Mouse (Mus musculus) intestine, embryonic 14.5 days (tissue): Measurements from ENCODE around the gene Rccd1. TPM values are rescaled to one million over a fixed set of nuclear protein-coding genes. Genes with fewer than 3 reads are reported as not detected.

Experiments
- ATAC-seq: fragments of 200-750 bp; cut with Nextera tagmentation; replicated peaks from 2 replicates; pipeline ENCODE4 v1.8.0; 2017; ENCODE audit warnings: low read depth, moderate number of reproducible peaks, moderate TSS enrichment, moderate library complexity; ENCODE audit not compliant: low FRiP score, low TSS enrichment
- DNase-seq: peaks from one replicate; pipeline ENCODE4 v3.0.0-alpha.2; 2018; ENCODE audit warnings: low spot score
- H3K27ac ChIP-seq: fragments of 300-500 bp; sonication (generic); 2 replicates; pipeline ENCODE4 v1.5.1; 2014; ENCODE audit warnings: low read depth, mild to moderate bottlenecking, control low read depth
- H3K27me3 ChIP-seq: fragments of 300-500 bp; sonication (generic); replicated peaks from 2 replicates; pipeline ENCODE4 v1.6.1; 2014; ENCODE audit warnings: low read length, control low read depth; ENCODE audit not compliant: control insufficient read depth, insufficient read depth
- H3K36me3 ChIP-seq: fragments of 300-500 bp; sonication (generic); 2 replicates; pipeline ENCODE4 v1.6.1; 2014; ENCODE audit warnings: low read length, control low read depth; ENCODE audit not compliant: control insufficient read depth, insufficient read depth
- H3K4me1 ChIP-seq: fragments of 300-500 bp; sonication (generic); replicated peaks from 2 replicates; pipeline ENCODE4 v1.6.1; 2014; ENCODE audit warnings: low read length, control low read depth, mixed read lengths; ENCODE audit not compliant: control insufficient read depth, insufficient read depth
- H3K4me2 ChIP-seq: fragments of 300-500 bp; sonication (generic); 2 replicates; pipeline ENCODE4 v1.6.1; 2014; ENCODE audit warnings: low read length
- H3K4me3 ChIP-seq: fragments of 300-500 bp; sonication (generic); 2 replicates; pipeline ENCODE4 v1.5.1; 2014; ENCODE audit warnings: low read depth, low read length, control low read depth, mixed read lengths
- H3K9ac ChIP-seq: fragments of 300-500 bp; sonication (generic); 2 replicates; pipeline ENCODE4 v1.6.1; 2014; ENCODE audit warnings: mild to moderate bottlenecking, low read length
- H3K9me3 ChIP-seq: fragments of 300-500 bp; sonication (generic); 2 replicates; pipeline ENCODE4 v1.6.1; 2016; ENCODE audit warnings: low read length, control low read depth; ENCODE audit not compliant: control insufficient read depth
- WGBS: fragments of 180-500 bp; shearing (Covaris S2); extraction: QIAGEN DNeasy Blood & Tissue Kit; methylation state at CpG from one replicate; pipeline ENCODE4 v1.1.7; 2014; 5-methylcytosine and 5-hydroxymethylcytosine counted together
- polyA plus RNA-seq: library from polyadenylated mRNA; unstranded; fragments of >200 nt; fragmentation: Nextera tagmentation; extraction: Ambion mirVana; gene quantifications from 2 replicates; pipeline ENCODE4 v1.2.1, GENCODE M21; 2014

Rccd1 gene
- polyA plus RNA-seq, 1 experiment from 2014 or later: 13.5 TPM

DNA sequence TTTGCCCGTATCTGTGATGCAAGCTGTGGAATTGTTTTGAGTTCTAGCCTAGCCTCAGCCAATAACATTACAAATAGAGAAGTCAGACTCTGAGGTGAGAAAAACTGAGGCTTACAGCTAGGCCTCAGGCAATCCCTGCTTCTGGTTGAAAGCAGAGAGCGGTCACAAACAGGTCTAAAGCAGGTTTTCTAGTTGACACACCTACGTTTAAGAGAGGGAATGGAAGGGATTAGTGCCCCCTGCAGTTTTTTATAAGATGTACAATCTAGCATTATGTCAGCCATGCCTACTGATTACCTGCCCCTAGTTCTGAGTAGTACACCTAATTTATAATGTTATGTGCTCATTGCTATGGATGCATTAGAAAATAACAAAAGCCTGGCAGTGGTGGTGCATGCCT is 16.5 kb downstream of the Rccd1 start:
- WGBS: 90% methylated on average over 3 of the region's 3 CpGs
- no peaks in the 10 kb centered on the region for H3K4me1 ChIP-seq
- H3K9me3 ChIP-seq: no peaks in the 10 kb centered on the region
- no peak for DNase-seq
- no peak overlapping the region for H3K4me2 ChIP-seq
- H3K4me3 ChIP-seq: no peak overlapping the region
- H3K27ac ChIP-seq: no peak overlapping the region
- H3K36me3 ChIP-seq: peaks cover 100% of the 10 kb centered on the region
- H3K27me3 ChIP-seq: no peaks in the 10 kb centered on the region
- no peak for ATAC-seq
- no peak overlapping the region for H3K9ac ChIP-seq

GRCm38 (mm10) chr7:80301522-80301921 is 22.7 kb downstream of the Rccd1 start:
- Histone ChIP-seq H3K27ac (no peak overlapping the region), H3K4me3 (no peak overlapping the region), H3K27me3 (no peaks in the 10 kb centered on the region), H3K9me3 (no peaks in the 10 kb centered on the region), H3K36me3 (peaks cover 72% of the 10 kb centered on the region), H3K4me2 (no peak overlapping the region), H3K4me1 (0 out of 2 replicates have a peak, but pooled peaks cover 5% of the 10 kb centered on the region), H3K9ac (no peak overlapping the region)
- WGBS: 83% methylated on average over 2 of the region's 2 CpGs
- DNase-seq (no peak), ATAC-seq (no peak)

DNA sequence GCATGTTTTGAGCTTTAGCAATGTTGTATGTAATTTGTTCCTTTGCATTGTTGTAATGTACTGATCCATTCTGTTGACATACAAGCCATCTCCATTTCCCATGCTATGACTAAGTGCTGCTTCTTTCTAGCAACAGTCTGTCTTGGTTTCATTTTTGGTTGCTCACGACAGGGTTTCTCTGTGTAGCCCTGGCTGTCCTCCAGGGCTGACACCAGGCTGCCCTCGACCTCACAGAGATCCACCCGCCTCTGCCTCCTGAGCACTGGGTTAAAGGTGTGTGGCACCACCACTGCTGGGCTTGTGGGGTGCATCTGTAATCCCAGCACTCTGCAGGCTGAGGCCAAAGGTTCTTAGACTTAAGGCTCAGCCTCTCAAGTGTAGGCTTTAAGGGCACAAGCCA is 24.7 kb downstream of the Rccd1 start:
- ATAC-seq (no peak), DNase-seq (no peak)
- H3K27ac ChIP-seq: no peak overlapping the region
- H3K9ac ChIP-seq: no peak overlapping the region
- H3K36me3 ChIP-seq: peaks cover 52% of the 10 kb centered on the region
- no peaks in the 10 kb centered on the region for H3K27me3 ChIP-seq
- 87% methylated on average over 3 of the region's 3 CpGs for WGBS
- no peak overlapping the region for H3K4me3 ChIP-seq
- H3K4me1 ChIP-seq: peaks cover 12% of the 10 kb centered on the region
- no peak overlapping the region for H3K4me2 ChIP-seq
- no peaks in the 10 kb centered on the region for H3K9me3 ChIP-seq

DNA sequence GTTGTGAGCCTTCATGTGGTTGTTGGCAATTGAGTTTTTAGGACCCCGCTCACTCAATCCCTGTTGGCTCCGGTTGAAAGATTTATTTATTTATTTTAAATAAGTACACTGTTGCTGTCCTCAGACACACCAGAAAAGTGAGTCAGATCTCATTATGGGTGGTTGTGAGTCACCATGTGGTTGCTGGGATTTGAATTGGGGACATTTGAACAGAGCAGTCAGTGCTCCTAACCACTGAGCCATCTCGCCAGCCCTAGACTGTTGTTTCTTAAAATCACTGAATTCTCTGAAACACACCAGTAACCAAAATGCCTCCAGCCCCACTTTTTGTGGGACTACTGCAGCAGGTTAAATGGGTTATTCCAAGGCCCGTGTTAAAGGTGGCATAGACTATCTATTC is 25.5 kb downstream of the Rccd1 start:
- 93% methylated on average over 4 of the region's 4 CpGs for WGBS
- Histone ChIP-seq H3K4me2 (no peak overlapping the region), H3K4me3 (no peak overlapping the region), H3K9ac (no peak overlapping the region), H3K4me1 (peaks cover 12% of the 10 kb centered on the region), H3K27me3 (no peaks in the 10 kb centered on the region), H3K9me3 (no peaks in the 10 kb centered on the region), H3K27ac (no peak overlapping the region), H3K36me3 (peaks cover 44% of the 10 kb centered on the region)
- DNase-seq: no peak
- no peak for ATAC-seq

- H3K4me3 ChIP-seq: no peak overlapping the region
- peaks cover 12% of the 10 kb centered on the region for H3K4me1 ChIP-seq
- 89% methylated on average over 3 of the region's 3 CpGs for WGBS
- H3K36me3 ChIP-seq: peaks cover 28% of the 10 kb centered on the region
- no peak for DNase-seq
- no peak overlapping the region for H3K9ac ChIP-seq
- no peak overlapping the region for H3K27ac ChIP-seq
- no peaks in the 10 kb centered on the region for H3K9me3 ChIP-seq
- H3K27me3 ChIP-seq: no peaks in the 10 kb centered on the region
- no peak overlapping the region for H3K4me2 ChIP-seq
- no peak for ATAC-seq
These were observed 27.2 kb downstream of the Rccd1 start for GRCm38 (mm10) chr7:80297041-80297440.

- ATAC-seq: no peak
- H3K27me3 ChIP-seq: no peaks in the 10 kb centered on the region
- 93% methylated on average over 6 of the region's 6 CpGs for WGBS
- H3K9me3 ChIP-seq: no peaks in the 10 kb centered on the region
- no peak overlapping the region for H3K27ac ChIP-seq
- peaks cover 23% of the 10 kb centered on the region for H3K36me3 ChIP-seq
- no peak for DNase-seq
- no peak overlapping the region for H3K4me3 ChIP-seq
- peaks cover 12% of the 10 kb centered on the region for H3K4me1 ChIP-seq
- no peak overlapping the region for H3K4me2 ChIP-seq
- no peak overlapping the region for H3K9ac ChIP-seq
These were observed 27.8 kb downstream of the Rccd1 start for GRCm38 (mm10) chr7:80296462-80296861.

DNA sequence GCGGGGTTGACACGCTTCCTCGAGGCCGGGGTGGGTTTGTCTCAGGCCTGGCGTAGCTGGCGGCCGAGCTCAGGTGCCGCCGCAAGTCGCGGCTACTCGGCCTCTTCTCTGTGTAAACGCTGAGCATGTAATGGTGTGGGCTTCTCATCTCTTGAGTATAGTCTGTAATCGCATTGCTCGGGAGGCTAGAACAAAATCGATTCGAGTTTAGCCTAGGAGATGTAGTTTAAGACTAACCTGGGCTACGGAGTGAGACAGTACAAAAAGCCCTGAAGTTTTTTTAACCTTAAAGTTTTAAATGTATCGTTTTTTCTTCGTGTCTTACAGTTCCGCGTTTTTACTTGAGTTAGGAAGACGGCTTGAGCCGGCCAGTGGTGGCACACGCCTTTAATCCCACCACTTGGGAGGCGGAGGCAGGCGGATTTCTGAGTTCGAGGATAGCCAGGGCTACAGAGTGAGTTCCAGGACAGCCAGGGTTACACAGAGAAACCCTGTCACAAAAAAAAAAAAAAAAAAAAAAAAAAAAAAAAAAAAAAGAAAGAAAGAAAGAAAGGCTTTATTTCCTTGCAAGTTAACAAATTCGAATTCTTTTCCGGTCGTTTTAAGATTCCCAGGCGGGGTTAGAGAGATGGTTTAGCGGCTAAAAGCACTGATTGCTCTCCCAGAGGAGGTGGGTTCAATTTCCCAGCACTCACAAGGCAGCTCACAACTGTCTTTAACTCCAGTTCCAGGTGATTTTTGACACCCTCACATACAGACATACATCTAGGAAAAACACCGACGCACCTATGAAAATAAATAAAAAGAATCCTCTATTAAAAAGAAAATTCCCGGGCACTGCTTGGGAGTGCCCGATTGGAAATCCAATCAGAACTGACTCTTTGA is 29.2 kb downstream of the Rccd1 start:
- DNase-seq (no peak), ATAC-seq (peak; percentile 64)
- H3K9ac ChIP-seq: peak overlapping the region; percentile 50
- 9% methylated on average over 37 of the region's 37 CpGs for WGBS
- peak overlapping the region; percentile 46 for H3K4me2 ChIP-seq
- H3K4me3 ChIP-seq: peak overlapping the region; percentile 55
- H3K4me1 ChIP-seq: peaks cover 12% of the 10 kb centered on the region
- H3K27me3 ChIP-seq: no peaks in the 10 kb centered on the region
- peaks cover 18% of the 10 kb centered on the region; the same call in 1 of the 2 replicates for H3K36me3 ChIP-seq
- H3K9me3 ChIP-seq: no peaks in the 10 kb centered on the region
- H3K27ac ChIP-seq: peak overlapping the region; percentile 62

DNA sequence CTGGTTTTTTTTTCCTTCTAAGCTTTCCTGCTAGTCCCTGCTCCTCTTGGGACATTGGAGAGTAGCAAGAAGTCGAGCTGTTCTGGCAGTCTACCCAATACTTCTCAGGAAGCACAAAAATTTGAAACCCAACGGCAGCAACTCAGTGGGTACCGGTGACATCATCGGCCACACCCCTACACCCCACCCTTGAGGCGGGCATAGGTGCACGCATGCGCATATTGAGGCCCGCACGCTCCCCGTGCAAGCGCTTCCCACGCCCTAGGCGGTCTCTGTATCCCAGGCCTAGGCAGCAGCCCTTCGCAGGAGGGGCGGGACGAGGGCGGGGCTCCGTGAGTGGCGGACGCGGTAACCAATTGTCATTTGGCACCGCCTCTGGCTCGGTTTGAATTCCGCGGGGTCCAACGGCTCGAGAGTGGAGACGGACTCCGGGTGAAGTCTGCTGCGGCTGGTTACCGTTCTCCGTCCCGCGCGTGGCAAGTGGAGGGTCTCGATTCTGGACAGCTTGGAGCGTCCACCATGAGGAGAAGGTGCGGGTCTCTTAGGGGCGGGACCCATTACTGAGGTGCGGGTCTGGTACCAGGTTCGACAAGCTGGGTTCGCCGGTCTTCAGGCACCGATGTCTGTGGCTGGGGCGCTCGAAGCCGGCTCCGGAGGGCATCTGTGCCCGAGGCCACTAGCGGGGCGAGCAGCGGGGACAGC is 30.0 kb downstream of the Rccd1 start, which contains the start of gene Prc1:
Gene Prc1, plus strand, starts transcription at position 389 of the 702 bp plus-strand sequence.
- H3K9me3 ChIP-seq: no peaks in the 10 kb centered on the region
- peaks cover 15% of the 10 kb centered on the region for H3K36me3 ChIP-seq
- H3K9ac ChIP-seq: peak within 1 kb of the TSS; percentile 50
- WGBS: under 1% methylated on average over 52 of the region's 52 CpGs
- ATAC-seq (peak; percentile 99), DNase-seq (peak; percentile 100)
- H3K4me2 ChIP-seq: peak within 1 kb of the TSS; percentile 54
- no peaks in the 10 kb centered on the region for H3K27me3 ChIP-seq
- H3K4me3 ChIP-seq: peak within 1 kb of the TSS; percentile 55
- peaks cover 12% of the 10 kb centered on the region for H3K4me1 ChIP-seq
- peak within 1 kb of the TSS; percentile 62 for H3K27ac ChIP-seq
